Mouse (Mus musculus): ENCODE measurements around the gene Mad2l1. TPM values are rescaled to one million over a fixed set of nuclear protein-coding genes. Genes with fewer than 3 reads are reported as not detected.

Mad2l1 gene
- polyA plus RNA-seq, 1 experiment from 2014 or later: 63.1 TPM

Other genes with a start within 250 kb of the Mad2l1 start
- 0.06 TPM in 1 of 2 replicates, not detected in the other for gene Vmn1r32, start 24.7 kb downstream of the Mad2l1 start, polyA plus RNA-seq (2015; fragmentation: Nextera tagmentation; extraction: Ambion mirVana)
- not detected in 2 replicates for gene Vmn1r33, start 82.9 kb downstream of the Mad2l1 start, polyA plus RNA-seq (2015; fragmentation: Nextera tagmentation; extraction: Ambion mirVana)
- gene Vmn1r34, start 108.5 kb downstream of the Mad2l1 start, polyA plus RNA-seq (2015; fragmentation: Nextera tagmentation; extraction: Ambion mirVana): not detected in 2 replicates
- gene Vmn1r35, start 150.5 kb downstream of the Mad2l1 start, polyA plus RNA-seq (2015; fragmentation: Nextera tagmentation; extraction: Ambion mirVana): not detected in 2 replicates
- gene Vmn1r36, start 183.8 kb downstream of the Mad2l1 start, polyA plus RNA-seq (2015; fragmentation: Nextera tagmentation; extraction: Ambion mirVana): not detected in 2 replicates
- not detected in 2 replicates for gene Vmn1r37, start 194.0 kb downstream of the Mad2l1 start, polyA plus RNA-seq (2015; fragmentation: Nextera tagmentation; extraction: Ambion mirVana)
- not detected in 2 replicates for gene Vmn1r38, start 247.2 kb downstream of the Mad2l1 start, polyA plus RNA-seq (2015; fragmentation: Nextera tagmentation; extraction: Ambion mirVana)